Mouse (Mus musculus): ENCODE measurements at regions not wholly inside any gene's neighbourhood (a gene's known extent, or its start where the extent isn't known, plus 50 kb on each side); places are given as distances from the start of the nearest gene placed in this dataset.

GRCm38 (mm10) chr3:139867499-139867898 is 662.0 kb downstream of the Stpg2 start:
- no peaks in the 10 kb centered on the region for H3K36me3 ChIP-seq (ENCODE audit: control insufficient read depth in 1 of 2, insufficient read depth in 2 of 2, low read length in 2 of 2)
- H3K4me1 ChIP-seq (ENCODE audit: control insufficient read depth in 1 of 2, insufficient read depth in 2 of 2, low read length in 2 of 2), result no peaks in the 10 kb centered on the region
- no peaks in the 10 kb centered on the region for H3K9me3 ChIP-seq (replicated peaks; ENCODE audit: insufficient read depth, low read length)
- no peak overlapping the region for H3K27ac ChIP-seq (ENCODE audit: control insufficient read depth, low read depth, low read length)
- TF ChIP-seq CTCF (IDR thresholded peaks at IDR 0.05 in 2 of 3, conservative IDR thresholded peaks at IDR 0.05 in 1 of 3; ENCODE audit: control insufficient read depth in 1 of 3, insufficient read depth in 1 of 3, low read depth in 2 of 3, low read length in 3 of 3, poor library complexity in 1 of 3, severe bottlenecking in 1 of 3), result peak in 1 of 3 experiments; percentile 9; a peak in 1 of 6 replicates
- no peak for TF ChIP-seq MYC (IDR thresholded peaks at IDR 0.05; ENCODE audit: low read depth, low read length)
- no peaks in the 10 kb centered on the region for H3K79me2 ChIP-seq (ENCODE audit: control insufficient read depth, insufficient read depth, low read length, poor library complexity)
- no peak overlapping the region for H3K9ac ChIP-seq (ENCODE audit: control insufficient read depth, low read depth, low read length, poor library complexity, severe bottlenecking)
- no peak for DNase-seq (ENCODE audit: low read depth, low spot score)
- H3K4me3 ChIP-seq (ENCODE audit: control insufficient read depth in 1 of 2, insufficient read depth in 1 of 2, low read depth in 2 of 2, low read length in 2 of 2), result no peak overlapping the region
- no peaks in the 10 kb centered on the region; a peak in 1 of 4 replicates for H3K27me3 ChIP-seq (ENCODE audit: control insufficient read depth in 1 of 2, insufficient read depth in 2 of 2, low read length in 2 of 2)

- TF ChIP-seq USF2 (IDR thresholded peaks at IDR 0.05; ENCODE audit: borderline replicate concordance in 1 of 2, insufficient read depth in 1 of 2, low read depth in 1 of 2, low read length in 2 of 2) (no peak), CHD1 (IDR thresholded peaks at IDR 0.05; ENCODE audit: low read depth, low read length) (no peak), MYB (IDR thresholded peaks at IDR 0.05; ENCODE audit: low read depth, low read length) (no peak), NRF1 (IDR thresholded peaks at IDR 0.05; ENCODE audit: insufficient read depth, low read depth, low read length, poor library complexity, severe bottlenecking) (no peak), HCFC1 (IDR thresholded peaks at IDR 0.05; ENCODE audit: low read depth, low read length) (no peak), CHD2 (IDR thresholded peaks at IDR 0.05; ENCODE audit: low read length) (no peak), KAT2A (conservative IDR thresholded peaks at IDR 0.05; ENCODE audit: low read depth, low read length) (no peak), ZMIZ1 (IDR thresholded peaks at IDR 0.05; ENCODE audit: low read depth, low read length) (no peak), MEF2A (IDR thresholded peaks at IDR 0.05; ENCODE audit: extremely low read depth, insufficient replicate concordance, low read depth, low read length, poor library complexity, severe bottlenecking) (no peak), MAFK (IDR thresholded peaks at IDR 0.05; ENCODE audit: borderline replicate concordance, low read depth, low read length) (no peak)
- no peak overlapping the region for H3K9ac ChIP-seq (ENCODE audit: control insufficient read depth, low read depth, low read length, poor library complexity, severe bottlenecking)
Measured at GRCm38 (mm10) chr3:139869779-139870178, 664.3 kb downstream of the Stpg2 start.

More at GRCm38 (mm10) chr3:139869779-139870178, 664.3 kb downstream of the Stpg2 start:
- Histone ChIP-seq H3K36me3 (ENCODE audit: control insufficient read depth in 1 of 2, insufficient read depth in 2 of 2, low read length in 2 of 2) (no peaks in the 10 kb centered on the region), H3K79me2 (ENCODE audit: control insufficient read depth, insufficient read depth, low read length, poor library complexity) (no peaks in the 10 kb centered on the region), H3K27ac (ENCODE audit: control insufficient read depth, low read depth, low read length) (no peak overlapping the region), H3K9me3 (replicated peaks; ENCODE audit: insufficient read depth, low read length) (no peaks in the 10 kb centered on the region), H3K4me3 (ENCODE audit: control insufficient read depth in 1 of 2, insufficient read depth in 1 of 2, low read depth in 2 of 2, low read length in 2 of 2) (no peak overlapping the region), H3K27me3 (ENCODE audit: control insufficient read depth in 1 of 2, insufficient read depth in 2 of 2, low read length in 2 of 2) (no peaks in the 10 kb centered on the region; a peak in 1 of 4 replicates), H3K4me1 (ENCODE audit: control insufficient read depth in 1 of 2, insufficient read depth in 2 of 2, low read length in 2 of 2) (no peaks in the 10 kb centered on the region)
- no peak for DNase-seq (ENCODE audit: low read depth, low spot score)

Measured in MEL (cell line).